Mouse (Mus musculus) CD4-positive, CD25-positive, alpha-beta regulatory T cell (primary cell): ENCODE data around the gene Dicer1. TPM values are rescaled to one million over a fixed set of nuclear protein-coding genes. Genes with fewer than 3 reads are reported as not detected.

Source experiments
- polyA plus RNA-seq: library from polyadenylated mRNA; unstranded; fragments of 100-300 nt; shearing (Covaris generic); gene quantifications from one replicate; pipeline ENCODE4 v1.2.1, GENCODE M21; 2017

Dicer1 gene
- 46.9 TPM for polyA plus RNA-seq

DNA sequence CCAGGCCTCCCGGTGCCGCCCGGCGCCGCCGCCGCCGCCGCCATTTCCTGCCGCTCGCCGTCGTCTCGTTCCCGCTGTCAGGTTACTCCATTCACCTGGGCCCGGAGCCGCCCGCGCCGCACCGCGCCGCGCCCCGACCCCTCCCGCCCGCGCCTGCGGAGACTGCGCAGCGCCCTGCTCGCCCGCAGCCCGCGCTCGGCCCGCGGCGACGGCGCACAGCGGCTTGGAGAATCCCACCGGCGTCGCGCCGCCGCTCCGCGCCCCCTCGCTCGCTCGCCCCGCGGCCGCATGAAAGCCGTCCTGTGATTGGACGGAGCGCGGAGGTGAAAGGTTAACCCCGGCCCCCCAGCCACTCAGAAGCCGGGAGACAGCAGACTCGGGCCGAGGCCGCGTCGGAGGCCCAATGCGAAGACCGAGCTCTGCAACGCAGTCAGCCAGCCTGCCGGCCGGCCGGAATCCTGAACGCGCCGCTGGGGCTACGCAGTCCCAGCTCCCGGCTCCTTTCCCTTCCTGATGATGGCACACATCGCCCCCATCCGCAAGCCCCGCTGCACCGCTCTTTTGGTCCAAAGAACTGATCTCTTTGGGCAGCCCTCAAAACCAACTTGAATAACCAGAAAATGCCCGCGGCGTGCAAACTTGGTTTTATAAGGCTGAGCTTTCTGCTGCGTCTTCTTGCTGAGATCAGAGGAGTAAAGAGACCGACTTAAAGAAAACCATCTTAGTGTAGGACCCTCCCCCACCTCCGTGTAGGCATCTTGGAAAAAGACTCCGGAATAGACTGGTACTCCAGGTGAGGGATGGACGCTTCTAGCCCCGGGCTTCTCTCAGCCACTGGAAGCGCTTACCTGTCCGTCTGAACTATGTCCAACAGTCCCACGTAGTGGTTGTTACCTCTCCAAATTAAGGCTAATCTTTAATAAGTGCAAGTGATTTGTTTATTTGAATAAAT lies at the start of gene Dicer1:
TSS of gene Dicer1 (minus strand) at position 139 of the 952 bp plus-strand sequence.

Other genes starting within 250 kb of the Dicer1 start
- not detected for gene Clmn, start 113.1 kb upstream of the Dicer1 start, polyA plus RNA-seq